Mouse (Mus musculus): Measurements from ENCODE around the gene Sidt2.

The Sidt2 gene

DNA sequence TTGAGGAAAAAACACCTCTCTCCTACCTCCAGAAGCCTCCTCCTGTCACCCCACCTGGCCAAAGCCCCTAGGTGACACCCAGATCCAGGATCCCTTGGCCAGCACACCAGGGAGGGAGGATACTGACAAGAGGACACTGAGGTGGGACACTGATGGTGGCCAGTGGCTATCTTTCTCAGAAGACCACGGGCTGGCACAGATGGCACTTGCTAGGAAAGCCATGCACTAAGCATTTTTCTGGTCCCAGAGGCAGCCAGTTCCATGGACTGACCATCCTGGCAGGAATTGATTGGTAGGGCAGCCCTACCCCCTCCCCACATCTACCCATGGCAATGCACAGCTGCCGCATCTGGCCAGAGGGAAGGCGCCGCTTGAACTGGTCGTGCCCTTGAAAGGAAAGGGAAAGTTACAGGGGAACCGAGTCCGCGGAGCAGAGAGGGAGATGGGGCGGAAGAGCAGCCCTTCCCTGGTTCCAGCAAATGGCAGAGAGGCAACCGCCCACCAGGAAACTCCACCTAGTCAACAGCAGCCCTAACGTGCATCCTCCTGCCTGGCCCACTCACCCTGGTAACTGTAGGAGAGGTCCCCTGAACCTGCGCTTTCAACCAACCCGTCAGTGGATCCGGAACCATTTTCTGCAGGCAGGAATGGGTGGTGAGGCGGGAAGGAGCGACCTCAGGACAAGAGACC, 8.7 kb downstream of the Sidt2 start:
- DNase-seq: no peak

DNA sequence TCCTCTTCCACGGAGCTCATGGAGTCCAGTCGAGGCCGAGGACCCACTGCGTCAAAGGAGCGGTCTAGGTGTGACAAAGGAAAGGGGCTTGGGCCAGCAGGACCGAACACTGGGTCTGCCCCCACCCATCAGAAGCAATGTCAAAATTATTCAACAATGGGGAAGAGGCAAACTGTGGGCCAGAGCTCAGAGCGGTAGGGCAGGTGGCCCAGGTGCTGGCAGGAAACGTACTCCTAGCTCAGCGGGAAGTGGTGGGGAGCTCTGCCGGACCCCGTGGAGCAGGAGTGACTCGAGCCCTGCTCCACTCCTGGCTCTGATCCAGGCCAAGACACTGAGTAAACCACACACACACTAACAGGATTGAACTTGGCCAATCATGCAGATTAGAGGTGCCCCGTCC, 9.3 kb downstream of the Sidt2 start:
- peak in 1 of 2 experiments; percentile 55 for DNase-seq

DNA sequence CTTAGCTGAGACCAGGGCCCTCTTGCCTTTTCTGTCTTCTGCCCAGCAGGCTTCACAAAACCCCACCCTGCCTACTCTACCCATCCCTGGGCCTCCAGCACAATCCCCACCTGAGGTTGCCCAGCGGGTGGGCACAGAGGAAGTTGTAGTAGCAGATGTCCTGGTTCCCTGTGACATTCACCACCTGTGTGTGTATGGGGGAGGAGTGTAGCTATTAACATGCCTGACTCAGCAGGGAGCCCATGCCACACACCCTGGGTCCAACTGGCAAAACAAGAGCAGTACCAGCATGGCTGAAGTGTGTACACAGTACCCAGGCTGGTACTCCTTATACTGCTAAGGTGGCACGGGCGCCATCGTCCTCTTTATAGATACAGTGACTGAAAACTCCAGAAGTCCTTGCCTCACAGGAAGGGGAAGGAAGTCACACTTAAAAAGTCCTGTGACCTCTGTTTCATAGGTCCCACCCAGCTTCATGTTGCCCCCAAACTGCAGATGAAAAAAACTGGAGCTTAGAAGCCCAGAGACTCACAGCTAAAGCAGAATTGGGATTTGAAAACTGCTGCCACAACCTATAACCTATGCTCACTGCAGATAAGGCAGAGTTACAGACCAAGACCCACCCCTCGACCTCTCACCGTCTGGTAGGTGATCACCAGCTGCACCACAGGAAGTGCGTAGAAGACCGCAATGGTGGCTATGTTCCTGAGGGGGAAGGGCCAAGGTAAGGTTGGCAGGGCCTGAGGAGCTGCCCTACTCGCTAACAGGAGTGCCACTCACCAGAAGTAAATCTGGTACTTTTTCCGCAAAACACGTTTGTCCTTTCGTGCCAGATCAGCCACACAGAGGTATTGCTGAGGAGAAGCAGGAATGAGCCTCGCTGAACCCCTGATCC, 10.3 kb downstream of the Sidt2 start:
- peak; percentile 70 to 85 for DNase-seq

DNA sequence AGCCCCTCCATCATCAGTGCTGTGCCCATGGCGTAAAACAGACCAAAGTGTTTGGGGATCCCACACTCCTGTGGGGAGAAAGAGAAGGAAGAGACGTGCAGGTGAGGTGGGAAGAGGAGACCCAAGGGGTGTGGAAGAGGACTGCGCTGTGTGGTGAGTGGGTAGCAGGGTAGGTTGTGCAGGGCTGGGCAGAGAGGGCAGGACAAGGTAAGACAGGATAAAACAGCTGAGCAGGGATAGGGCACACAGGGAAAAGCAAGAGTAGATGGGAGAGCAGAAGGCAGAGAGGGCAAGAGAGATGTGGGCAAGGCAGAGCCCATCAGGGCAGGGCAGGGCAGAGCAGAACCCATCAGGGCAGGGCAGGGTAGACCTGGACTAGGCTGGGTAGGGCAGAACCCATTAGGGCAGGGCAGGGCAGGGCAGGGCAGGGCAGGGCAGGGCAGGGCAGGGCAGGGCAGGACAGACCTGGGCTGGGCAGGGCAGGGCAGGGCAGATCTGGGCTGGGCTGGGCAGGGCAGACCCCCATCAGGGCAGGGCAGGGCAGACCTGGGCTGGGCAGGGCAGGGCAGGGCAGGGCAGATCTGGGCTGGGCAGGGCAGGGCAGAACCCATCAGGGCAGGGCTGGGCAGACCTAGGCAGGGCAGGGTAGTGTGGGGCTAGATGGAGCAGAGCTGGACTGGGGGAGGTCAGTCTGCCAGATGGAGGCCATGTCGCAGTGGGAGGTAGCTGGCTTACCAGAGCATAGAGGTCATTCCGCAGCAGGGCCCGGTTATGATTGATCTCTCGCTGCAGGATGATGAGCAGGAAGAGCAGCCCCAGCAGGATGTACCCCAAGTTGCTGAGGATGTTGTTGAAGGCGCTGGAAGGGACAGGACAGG, 11.2 kb downstream of the Sidt2 start:
- no peak for DNase-seq

DNA sequence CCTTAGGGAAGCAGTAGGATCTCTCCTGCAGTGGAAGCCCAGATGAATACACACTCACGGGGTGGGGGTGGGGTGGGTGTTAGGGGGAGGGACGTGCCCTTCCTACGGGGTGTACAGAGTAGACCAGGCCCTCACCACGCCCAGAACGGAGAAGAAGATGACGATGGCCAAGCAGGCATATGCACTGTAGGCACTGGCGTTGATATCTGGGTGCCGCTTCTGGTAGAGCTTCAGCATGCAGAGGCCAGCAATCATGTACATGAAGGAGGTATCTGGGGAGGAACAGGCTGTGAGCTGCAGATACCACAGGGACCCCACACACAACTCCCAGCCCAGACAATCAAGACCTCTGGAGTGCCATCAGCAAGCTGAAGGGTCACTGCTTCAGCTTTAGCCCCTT, 12.1 kb downstream of the Sidt2 start:
- no peak for DNase-seq

DNA sequence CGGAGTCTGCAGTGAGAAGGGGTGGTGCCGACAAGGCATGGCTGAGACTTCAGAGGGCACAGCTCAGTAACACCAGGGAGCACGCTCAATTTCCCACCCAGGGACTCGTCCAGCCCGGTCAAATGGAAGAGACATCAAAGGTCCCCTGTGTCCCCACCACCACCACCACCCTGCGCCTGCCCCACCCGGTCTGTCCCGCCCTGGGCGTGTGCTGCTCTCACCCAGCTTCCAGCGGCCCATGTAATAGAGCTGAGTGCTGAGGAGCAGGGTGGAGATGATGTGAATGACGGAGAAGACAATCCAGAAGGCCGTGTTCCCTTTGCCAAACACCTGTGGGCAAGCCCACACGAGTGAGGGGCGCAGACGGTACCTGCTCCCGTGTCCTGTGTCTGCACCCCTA, 12.6 kb downstream of the Sidt2 start:
- no peak for DNase-seq

DNA sequence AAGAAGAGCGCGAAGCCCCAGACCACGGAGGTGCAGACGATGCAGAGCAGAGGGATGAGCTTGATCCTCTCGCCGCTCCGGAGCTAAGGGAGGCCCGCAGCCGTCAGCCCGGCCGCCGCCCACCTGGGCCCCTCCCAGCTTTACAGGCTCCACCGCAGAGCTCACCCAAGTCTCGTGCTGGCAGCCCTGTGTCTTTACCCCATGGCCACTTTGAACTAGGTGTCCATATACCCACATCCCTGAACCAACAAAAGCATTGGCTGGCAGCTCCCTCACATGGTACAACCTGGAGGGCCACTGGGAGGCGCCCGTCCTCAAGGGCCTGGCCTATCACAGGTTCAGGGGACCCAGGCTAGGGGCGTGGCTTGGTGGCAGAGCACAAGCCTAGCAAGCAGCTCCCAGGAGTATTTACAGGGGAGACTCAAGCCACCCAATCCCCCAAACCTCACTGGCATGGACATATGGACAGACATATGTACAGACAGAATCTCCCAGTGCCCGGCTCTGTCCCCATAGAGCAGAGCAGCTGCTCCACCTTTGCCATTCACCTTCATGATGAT, 13.6 kb downstream of the Sidt2 start:
- no peak for DNase-seq

DNA sequence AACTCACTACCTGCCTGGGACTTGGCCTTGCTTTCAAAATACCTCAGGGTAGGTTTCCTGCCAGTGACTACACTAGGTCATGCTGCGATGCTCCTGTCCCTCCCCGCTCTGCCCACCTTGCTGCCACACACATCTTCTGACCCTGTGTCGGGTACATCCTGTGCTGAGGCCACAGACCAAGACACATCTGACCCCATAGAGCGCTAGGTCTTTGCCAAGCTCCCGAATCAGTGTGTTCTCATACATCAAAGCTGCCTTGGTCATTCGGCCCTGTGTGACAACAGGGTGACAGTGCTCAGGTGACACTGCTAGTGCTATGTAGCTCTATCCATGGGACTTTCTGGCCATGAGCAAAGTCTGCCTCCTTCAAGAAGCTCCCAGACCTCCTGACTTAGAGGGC, 15.3 kb downstream of the Sidt2 start:
- no peak for DNase-seq

DNA sequence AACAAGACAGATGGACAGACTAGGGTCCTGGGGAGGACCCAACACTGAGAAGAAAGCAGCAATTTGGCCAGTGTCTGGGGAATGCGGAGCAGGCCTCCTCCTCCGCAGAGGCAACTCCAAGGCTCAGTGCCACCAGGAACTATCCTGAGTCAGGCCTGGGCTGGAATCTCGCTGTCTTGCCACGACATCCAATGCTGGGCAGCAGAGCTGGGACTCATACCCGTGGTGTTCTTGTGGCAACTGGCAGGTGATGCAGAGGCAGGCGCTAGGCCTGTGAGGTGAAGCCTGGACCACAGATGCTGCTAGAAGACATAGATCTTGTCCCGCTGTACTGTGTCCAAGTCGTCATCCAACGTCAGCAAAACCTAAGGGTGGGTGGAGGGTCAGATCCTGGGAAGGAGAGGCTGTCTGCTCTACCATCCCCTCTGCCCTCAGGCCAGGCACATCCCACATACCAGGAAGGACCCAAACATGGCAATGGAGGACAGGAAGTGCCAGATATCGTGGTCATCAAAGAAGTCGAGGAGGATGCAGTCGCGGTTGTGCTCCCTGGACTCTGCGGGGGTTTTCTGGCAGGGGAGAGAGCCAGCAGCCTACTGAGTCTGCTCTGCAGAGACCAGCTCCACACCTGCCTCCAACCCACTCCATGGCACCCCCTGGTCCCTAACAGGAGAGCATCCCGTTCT, 16.0 kb downstream of the Sidt2 start:
- DNase-seq: no peak

DNA sequence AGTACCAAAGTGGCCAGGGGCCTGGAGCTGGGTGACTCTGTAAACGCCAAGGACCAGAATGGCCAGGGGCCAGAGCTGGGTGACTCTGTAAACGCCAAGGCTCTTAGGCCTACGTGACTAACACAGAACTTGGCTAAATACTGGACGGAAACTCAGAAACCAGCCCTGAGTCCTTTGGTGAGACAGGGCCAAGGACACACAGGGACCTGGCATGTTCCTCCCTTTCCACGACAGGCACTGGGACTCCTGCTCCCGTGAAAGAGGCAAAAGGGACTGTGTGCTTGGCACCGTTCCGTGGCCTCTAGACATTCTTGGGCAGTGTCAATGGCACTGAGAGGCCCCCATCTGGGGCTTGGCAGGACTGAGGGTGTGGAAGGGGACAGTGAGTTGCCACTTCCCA, 17.0 kb downstream of the Sidt2 start:
- no peak for DNase-seq

DNA sequence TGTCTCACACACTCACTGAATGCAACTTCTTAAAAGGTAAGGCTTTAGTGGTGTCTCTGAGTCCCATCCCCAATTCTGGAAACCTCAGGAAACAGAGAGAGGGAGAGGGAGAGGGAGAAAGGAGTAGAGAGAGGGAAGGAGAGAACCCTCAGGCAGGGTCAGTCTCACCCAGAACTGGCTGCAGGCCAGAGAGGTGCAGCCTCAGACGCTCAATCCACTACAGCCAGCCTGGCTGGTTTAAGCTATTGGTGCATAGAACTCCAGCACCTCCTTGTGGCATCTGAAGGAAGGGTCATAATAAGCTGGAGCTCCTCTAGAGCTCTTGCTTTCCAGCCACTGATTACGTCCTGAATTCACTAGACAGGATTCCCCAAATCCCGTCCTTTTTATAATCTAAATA, 18.2 kb downstream of the Sidt2 start:
- no peak for DNase-seq

DNA sequence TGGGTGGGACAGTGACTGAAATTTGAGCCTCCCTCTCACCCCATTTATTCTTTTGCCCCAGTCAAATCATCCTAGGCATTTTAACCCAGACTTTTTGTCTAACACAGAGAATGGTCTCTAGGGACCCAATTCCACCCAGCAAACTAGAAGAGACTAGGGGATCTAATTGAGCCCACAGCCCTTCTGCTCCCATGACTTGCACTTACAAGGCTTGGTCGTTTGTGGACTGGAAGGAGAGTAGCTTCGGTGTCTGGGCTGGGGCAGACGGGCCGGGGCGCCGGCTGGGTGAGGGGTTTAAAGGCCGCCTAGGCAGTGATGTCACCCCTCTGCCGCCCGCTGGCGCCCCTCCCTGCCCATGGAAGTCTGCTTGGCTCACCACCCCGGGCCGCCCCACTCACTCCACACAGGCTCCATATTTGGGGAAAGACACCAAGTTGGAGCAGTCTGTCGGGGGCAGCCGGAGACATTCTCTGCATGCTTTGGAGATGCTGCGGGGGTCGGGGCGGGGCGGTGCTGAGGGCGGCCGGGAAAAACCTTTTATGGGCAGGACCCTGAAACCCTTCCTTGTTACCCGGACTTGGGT, 19.3 kb downstream of the Sidt2 start, which contains the start of gene Tagln:
Gene Tagln, minus strand, starts transcription at position 431 of the 583 bp plus-strand sequence.
- DNase-seq: no peak

DNA sequence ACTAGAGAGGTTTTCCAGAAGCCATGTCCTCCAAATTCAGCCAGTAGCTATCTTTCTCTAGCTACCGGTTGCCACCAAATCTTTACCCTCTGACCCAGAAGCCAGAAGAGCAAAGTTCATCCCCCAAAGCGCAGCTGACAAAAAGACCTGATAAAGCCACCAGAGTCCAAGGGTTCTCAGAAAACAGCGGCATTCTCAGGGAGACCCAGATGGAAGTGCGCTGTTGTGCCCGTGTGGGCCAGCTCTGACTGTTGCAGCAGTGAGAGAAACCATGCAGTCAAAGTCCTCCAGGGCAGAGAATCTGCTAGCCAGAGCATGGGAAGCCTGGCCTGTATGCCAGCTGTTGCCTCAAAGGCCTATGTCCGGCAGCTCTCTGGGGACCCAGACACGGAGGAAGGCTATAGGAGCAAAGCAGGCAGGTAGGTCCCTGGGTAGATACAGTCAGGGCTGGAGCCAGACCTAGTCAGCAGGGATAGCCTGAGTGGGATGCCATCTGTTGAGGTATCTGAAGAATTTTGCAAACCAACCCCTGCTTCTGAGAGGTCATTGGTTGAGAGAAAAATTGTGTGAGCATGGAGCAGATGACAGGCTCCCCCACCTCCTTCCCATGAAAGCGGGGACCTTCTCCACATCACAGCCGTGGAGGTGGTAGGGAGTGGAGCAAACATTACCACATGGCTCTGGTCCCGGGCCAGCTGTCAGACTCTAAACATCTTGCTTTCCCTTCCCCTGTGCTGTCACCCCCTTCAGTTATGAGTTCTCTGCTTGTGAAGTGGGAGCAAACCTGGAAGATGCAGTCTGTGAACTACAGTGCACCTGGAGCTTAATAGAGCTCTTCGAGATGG, 22.3 kb downstream of the Sidt2 start:
- DNase-seq: no peak

DNA sequence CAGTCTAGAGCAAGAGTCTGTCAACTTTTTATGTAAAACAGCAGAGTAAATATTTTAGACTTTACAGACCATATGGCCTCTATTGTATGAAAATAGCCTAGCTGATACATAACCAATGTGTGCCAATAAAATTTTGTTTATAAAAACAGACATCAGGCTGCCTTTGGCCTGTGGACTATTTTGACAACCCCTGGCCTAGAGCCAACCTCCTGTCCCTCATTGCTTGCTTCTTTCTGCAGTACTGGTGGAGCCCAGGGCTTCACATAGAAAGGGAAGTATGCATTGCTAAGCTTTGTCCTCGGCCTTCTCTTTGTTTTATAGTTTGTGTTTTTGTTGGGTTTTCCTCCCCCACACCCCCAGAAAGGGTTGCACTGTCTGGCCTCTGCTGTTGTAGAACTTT, 23.1 kb downstream of the Sidt2 start:
- DNase-seq: no peak

DNA sequence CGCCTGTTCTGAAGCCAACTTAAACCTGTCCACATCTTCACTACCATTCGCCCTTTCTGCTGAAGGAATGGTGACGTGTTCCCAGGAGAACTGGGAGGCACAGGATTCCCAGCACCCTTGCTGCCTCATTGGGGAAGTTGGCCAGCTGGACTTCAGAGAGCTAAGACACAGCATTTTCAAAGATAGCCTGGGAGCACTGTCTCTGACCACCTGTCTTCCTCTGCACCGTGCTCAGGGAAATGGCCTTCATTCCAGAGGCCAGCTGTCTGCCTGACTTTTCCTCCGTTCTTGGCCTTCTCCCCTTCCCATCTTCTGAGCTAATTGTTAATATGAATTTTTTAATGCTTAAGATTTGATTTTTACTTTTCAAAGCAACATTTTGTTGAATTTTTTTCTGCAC, 25.8 kb downstream of the Sidt2 start:
- no peak for DNase-seq

DNA sequence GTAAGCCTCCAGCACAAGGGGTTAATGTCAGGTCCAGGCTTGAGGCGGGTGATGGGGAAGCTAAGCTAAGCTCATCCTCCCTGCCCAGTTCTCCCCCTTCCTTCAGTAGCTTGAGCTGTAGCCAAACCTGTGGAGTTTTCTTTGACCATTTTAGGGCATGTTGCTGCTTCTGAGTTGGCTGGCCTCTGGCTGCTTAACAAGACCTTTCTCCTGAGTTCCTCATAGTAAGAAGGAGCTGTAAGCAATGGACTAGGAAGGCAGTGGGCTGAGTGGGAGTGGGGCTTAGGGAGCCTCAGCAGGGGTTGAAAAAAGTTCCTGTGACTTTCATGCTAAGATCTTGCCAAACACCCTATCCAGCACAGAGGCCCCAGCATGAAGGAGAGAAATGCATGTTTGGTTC, 35.2 kb downstream of the Sidt2 start:
- DNase-seq: no peak

DNA sequence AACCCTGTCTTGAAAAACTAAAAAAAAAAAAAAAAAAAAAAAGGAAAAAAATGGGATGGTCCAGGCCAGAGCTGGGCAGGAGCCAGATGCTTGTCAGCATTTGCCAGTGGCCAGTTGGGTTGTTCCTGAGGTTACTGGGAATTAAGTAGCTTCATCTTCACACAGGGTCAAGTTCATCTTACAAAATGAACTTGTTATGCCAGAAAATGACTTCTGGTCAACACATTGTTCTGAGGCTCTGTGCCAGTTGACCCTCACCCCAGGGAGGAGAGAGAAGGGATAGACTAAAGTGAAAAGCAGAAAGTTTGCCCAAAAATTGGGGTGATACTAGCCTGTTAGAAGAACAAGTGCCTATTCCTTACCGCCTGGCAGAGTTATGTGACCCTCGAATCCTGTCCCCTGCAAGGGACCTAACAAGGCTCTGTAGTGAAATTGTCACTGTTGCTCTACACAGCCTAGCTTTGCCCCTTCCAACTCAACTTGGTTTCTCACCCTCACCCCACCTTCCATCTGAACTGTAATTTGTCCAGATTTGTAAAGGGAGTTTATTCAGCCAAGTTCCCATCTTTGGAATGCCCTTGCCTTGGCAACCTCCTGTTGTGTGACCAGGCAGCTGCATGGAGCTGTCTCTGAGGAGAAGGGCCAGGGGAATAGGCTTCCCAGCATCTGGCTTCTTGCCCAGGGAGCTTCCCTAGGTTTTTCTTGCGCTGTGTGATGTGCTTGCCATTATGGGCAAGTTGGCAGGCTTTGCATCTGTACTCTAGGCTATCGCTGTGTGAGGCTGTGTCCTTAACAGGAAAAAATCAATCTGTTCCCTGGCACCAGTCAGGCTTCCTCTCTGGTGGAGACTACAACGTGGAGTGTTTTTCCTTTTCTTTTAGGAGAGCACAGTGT, 37.8 kb downstream of the Sidt2 start:
- no peak for DNase-seq

DNA sequence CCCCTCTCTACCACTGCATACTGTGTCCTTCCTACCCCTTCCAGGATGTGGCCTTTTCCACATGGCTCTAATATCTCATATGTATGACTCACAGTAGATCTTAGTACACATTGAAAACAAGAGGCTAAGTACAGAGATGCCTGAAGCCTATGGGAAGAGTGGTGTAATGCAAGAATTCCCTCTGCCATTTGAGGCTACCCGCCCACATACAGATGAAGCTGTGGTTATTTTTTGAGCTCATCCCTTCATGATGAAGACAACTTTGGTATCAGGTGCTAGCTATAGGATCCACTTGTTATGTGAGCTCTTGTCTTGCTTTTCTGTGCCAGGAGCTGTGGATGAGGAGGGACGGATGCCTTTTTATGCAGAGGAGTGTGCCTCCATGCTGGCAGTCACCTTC, 39.4 kb downstream of the Sidt2 start:
- no peak for DNase-seq

DNA sequence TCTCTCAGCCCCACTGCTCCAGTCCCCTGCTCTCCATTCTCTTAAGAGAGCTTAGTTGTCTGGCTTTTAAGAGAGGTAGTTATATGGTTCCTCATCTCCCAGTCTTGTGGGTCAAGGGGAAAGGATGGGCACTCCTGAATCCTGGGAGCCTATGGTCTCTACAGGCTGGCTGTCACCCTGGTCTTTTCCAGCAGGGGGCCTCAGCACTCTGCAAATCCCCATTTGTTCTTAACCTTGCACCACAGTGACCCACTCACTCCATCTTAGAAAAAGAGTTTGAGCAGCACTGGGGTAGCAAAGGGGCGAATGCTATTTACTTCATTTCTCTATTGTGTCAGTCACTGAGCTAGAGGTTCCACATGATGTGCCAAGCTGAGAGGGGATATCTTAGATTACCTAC, 43.4 kb downstream of the Sidt2 start:
- DNase-seq: no peak

DNA sequence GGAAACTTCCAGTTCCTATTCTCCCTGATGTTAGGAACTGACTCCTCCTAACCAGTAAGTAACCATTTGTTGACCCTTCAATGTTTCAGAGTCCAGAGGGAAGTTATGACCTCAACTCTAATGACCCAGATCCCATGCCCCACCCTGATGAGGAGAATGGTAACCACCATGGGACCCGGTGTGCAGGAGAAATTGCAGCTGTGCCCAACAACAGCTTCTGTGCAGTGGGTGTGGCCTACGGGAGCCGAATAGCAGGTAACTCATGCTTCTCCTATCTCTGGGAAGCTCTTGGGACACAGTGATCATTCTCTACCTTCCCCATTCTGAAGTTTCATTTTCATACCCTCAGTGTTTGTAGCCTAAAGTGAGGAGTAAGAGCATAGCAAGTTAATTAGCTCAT, 44.1 kb downstream of the Sidt2 start:
- no peak for DNase-seq

Measured in thymus, adult 18-20 months (tissue).